Mouse (Mus musculus) cortical plate, adult 2 months (tissue): ENCODE data around the gene Cachd1.

Experiments
- CTCF ChIP-seq: fragments of 200-500 bp; IDR thresholded peaks from 2 replicates; pipeline ENCODE4 v1.5.1; 2011; ENCODE audit warnings: mild to moderate bottlenecking, control low read depth, low read length; ENCODE audit not compliant: insufficient read depth; ENCODE audit errors: extremely low read depth
- POLR2A ChIP-seq: fragments of 200-500 bp; IDR thresholded peaks from 2 replicates; pipeline ENCODE4 v1.6.1; 2011; ENCODE audit warnings: mild to moderate bottlenecking, low read length, control low read depth; ENCODE audit not compliant: insufficient read depth; ENCODE audit errors: extremely low read depth

DNA sequence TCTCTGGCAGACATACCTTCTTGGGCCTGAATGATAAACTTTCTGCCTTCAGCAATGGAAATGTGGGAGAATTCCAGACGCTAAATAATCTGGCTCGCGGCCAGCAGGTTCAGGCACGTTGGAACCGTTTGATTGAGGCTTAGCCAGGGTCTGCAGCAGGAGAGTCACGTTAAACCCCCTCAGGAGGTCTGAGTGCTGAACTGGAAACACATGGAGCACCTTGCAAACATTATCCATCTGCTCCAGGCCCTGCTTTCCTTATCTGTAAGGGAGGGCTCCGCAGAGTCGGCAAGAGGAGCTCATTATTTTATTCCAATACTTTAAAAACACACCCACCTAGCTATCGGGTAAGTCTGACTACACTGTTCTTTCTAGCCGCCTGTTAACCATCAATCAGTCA, 52.3 kb downstream of the Cachd1 start:
- TF ChIP-seq CTCF (no peak), POLR2A (no peak)
